Mouse (Mus musculus) adrenal gland, postnatal 25 days (tissue): ENCODE data around the gene Sh3gl3. TPM values are rescaled to one million over a fixed set of nuclear protein-coding genes. Genes with fewer than 3 reads are reported as not detected.
A peak's percentile ranks its signal among the peaks of the same experiment; 100 is the strongest.

Experiments used
- DNase-seq: peaks from one replicate; pipeline ENCODE4 v3.0.0; 2021; ENCODE audit warnings: mixed read lengths
- long read RNA-seq: library from polyadenylated mRNA; stranded (forward); transcript quantifications from one replicate; pipeline ENCODE4 v2.0.0, GENCODE M21; 2021
- total RNA-seq: library from RNA; stranded (reverse); gene quantifications from 2 replicates; pipeline ENCODE4 v1.2.3, GENCODE M21; 2021

Sh3gl3 gene
- total RNA-seq = 6.7 and 8.9 TPM in 2 replicates
- long read RNA-seq, transcript Sh3gl3-201 (9 exons, 1,647 nt) = major isoform, 10 of 17 reads
- long read RNA-seq, partial matches to known transcripts = 0 of 17 reads
- long read RNA-seq, other reads (novel, unspliced or antisense) = 5 of 17 reads

DNA sequence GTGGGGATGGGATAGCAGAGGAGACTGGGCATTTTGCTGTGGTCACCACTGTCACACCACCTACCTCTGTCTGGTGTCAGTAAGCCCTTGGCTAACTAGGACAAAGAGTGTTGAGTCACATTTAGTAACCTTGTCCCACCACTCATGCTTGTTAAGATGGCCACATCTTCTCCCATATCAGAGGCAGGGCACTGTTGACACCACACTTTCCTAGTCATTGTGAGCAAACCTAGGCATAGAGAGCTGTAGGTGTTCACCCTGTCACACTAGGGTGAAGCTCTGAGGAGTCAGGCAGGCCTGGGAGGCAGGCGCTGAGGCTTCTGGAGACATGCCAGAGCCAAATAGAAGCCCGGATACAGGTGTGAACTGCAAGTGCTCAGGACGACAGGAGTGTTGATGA, at the start of gene Sh3gl3:
Sh3gl3 (plus strand) TSS at position 301 of the 400 bp plus-strand sequence.
- no peak for DNase-seq

- DNase-seq = no peak
Observed at GRCm38 (mm10) chr7:82138196-82138595, 35.4 kb upstream of the Sh3gl3 start.

DNA sequence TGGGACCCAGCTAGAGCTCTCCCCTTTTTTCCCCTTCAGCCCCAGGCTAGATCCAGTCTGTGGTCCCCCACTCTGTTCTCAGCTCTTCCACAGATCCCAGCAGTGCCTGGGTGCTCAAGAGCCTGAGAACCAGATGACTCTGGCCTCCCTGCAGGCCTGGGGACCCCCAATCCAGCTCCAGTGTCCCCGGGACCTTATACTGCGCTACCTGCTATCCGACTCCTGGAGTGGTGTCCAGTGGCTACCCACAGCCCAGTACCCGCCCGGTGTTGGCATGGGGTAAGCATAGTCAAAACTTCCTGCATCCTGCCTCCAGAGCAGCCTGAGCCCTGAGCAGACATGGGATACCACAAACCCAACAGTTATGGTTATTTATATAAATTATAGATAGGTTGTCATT, 26.5 kb upstream of the Sh3gl3 start:
- no peak for DNase-seq

- no peak for DNase-seq
Observed at GRCm38 (mm10) chr7:82164681-82165080, 9.0 kb upstream of the Sh3gl3 start.

GRCm38 (mm10) chr7:82174571-82175326, 1.1 kb downstream of the Sh3gl3 start:
- peak; percentile 85 for DNase-seq

GRCm38 (mm10) chr7:82175327-82175721, 1.7 kb downstream of the Sh3gl3 start:
- no peak for DNase-seq

DNA sequence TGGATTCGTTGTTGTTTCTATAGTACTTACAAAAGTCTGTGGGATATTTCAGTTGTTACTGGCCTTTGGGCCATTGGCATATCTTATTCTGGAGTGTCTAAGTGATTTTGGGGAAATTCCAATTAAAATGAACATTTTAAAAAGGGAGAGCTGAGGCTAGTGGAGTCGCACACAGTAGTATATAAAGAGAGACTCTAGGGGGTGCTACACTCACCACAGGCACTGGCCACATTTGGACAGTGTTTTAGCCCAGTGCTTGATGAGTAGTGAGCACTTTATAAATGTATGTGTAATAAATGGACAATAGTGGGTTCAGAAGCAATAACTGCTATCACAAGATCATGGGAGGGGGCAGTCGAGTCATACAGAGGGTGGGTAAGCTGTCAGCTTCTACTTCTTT, 2.6 kb downstream of the Sh3gl3 start:
- no peak for DNase-seq

GRCm38 (mm10) chr7:82177336-82177735, 3.7 kb downstream of the Sh3gl3 start:
- peak; percentile 42 for DNase-seq

DNA sequence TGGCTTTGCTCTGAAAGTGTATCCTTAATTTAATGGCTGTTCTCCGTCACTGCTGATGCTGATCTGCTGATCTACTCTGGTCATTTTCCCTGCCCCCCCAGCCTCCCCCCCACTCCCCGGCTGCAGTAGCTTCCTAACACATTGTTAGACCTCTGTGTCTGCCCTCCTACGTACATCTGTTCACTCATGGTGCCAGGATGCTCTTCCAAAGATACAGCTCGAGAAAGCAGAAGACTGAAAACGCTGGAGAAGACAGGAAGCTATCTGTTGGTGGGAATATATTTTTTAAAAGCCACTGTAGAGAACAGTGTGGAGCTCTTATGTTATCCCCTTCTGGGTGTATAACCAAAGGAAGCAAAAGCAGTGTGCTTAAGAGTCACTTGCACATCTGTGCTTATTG, 7.3 kb downstream of the Sh3gl3 start:
- no peak for DNase-seq

GRCm38 (mm10) chr7:82182781-82183180, 9.1 kb downstream of the Sh3gl3 start:
- no peak for DNase-seq

DNA sequence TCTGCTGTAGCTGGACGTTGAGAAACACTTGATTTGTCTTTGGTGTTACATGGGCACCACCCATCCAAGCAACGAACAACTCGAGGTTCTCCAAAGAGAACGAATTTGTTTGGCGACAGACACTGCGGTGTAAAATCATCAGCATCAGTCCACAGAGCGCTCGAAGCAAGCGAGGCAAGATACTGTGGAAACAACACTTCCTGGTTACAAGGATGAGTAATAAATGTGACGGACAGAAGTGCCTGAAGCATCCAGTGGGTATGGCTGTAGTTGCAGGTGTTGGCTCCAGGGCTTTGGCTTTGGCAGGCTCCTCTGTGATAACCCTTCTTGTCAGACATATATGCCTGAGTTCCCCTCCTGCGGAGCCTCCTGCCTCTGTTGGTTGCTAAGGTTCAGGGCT, 18.0 kb downstream of the Sh3gl3 start:
- no peak for DNase-seq

DNA sequence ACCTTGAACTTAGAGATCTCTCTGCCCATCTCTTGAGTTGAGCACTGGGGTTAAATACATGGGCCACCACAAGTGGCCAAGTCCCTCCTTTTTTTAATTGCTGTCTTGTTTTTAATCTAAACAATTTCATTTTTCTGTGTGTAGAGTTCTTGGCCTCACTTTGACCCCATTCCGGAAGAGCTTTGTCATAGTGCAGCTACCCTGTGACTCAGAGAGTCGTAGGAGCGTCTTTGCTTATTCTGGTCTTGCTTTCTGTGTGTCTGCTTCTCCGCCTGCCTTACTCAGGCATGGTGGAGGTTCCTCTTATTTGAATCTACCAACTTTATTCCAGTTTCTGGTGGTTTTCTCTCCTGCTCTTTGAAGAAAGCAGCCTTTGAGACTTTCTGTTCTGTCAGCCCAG, 18.9 kb downstream of the Sh3gl3 start:
- no peak for DNase-seq

DNA sequence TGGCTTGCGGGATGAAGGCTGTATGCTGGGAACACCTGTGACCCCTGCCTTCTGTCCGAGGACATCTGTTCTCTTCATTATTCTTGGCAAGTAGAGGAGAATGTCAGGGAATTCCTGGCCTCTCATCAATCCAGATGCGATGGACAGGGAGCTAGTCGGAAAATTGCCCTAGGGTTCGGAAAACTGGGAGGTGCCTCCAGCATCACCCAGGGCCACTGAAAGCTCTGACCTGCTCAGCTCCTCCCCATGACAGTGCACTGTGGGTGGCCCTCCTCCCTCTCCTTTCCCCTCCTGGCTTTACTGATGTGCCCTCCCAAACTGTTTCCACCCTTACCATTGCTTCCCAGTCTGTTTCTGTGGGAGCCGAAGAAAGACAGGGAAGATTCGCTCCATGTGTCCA, 29.5 kb downstream of the Sh3gl3 start:
- no peak for DNase-seq

DNA sequence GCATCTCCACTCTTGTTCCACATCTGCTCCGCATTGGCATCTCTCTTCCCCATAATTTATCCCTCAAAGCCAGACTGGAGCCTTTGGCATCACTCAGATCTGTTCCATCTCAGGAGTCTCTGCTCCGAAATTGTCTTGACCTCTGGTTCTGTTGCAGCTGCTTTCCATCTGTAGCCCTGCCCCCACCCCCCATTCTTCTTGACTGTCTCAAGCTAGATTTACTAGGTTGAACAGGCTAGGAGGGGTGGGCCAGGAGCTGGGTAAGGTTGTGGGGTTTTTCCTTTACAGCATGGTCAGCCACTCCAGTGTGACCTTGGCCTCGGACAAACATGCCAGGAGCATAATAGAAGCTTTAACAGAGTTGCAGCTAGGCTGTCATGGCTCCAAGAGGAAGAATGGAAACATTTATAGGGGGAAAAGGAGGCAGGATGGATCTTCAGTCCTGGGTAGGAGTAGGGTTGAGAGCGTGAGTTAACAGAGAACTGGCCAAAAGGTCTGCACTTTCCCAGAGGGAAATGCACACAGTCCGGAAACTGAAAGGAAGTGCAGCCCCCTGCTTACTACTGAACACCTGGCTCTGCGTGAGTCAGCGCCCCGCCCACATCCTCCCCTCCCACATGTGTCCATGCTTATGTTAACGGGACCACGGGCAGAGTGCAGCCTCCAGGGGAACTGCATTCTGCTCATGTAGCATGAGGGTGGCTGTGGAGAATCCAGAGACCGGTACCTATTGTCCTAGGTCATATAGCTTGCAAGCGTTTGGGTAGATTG, 30.6 kb downstream of the Sh3gl3 start:
- peak; percentile 15 for DNase-seq

GRCm38 (mm10) chr7:82204975-82205374, 31.3 kb downstream of the Sh3gl3 start:
- no peak for DNase-seq

DNA sequence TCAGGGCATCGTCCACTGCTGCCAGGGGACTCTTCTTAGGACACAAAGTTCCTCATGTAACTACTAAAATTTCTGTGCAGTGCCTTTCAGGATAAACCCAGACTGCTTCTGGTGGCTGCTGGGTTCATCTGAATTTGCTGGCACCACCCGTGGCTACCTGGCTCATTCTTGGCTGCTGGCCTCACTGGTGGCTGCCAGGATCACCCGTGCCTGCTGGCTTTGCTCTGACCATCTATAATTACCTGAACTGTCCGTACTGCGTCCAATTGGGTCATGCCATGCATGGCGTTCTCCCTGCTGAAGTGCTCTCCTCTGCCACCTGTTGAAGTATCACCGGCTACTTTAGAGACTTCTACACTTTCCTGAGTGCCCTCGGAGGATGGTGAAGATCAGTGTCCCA, 33.1 kb downstream of the Sh3gl3 start:
- DNase-seq = no peak

DNA sequence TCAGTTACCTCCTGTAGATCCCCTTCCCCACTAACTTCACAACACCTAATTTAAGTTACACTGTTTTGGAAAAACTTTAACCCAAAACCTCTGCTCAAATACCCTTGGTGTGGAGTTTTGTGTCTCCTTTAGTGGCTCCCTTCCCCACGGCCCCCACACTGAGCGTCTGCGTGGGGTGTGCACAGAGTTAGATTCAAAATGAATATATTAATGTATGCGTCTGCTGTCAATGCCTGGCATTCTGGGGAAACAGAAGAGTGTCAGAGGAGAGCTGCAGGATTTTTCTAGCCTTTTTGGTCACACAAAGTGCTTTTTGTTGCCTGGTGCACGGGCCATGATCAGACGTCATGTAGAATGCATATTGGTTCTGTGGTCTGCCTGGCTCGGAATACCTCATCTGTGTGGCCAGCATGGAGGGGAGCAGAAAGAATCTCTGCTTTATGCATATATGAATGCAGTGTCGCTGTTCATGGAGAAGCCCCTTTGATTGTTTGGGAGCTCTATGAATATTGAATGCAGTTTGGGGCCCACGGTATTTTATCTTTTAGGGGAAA, 47.8 kb downstream of the Sh3gl3 start:
- DNase-seq = no peak

GRCm38 (mm10) chr7:82223906-82224846, 50.5 kb downstream of the Sh3gl3 start:
- DNase-seq = no peak

- no peak for DNase-seq
Observed at GRCm38 (mm10) chr7:82233201-82233600, 59.6 kb downstream of the Sh3gl3 start.

DNA sequence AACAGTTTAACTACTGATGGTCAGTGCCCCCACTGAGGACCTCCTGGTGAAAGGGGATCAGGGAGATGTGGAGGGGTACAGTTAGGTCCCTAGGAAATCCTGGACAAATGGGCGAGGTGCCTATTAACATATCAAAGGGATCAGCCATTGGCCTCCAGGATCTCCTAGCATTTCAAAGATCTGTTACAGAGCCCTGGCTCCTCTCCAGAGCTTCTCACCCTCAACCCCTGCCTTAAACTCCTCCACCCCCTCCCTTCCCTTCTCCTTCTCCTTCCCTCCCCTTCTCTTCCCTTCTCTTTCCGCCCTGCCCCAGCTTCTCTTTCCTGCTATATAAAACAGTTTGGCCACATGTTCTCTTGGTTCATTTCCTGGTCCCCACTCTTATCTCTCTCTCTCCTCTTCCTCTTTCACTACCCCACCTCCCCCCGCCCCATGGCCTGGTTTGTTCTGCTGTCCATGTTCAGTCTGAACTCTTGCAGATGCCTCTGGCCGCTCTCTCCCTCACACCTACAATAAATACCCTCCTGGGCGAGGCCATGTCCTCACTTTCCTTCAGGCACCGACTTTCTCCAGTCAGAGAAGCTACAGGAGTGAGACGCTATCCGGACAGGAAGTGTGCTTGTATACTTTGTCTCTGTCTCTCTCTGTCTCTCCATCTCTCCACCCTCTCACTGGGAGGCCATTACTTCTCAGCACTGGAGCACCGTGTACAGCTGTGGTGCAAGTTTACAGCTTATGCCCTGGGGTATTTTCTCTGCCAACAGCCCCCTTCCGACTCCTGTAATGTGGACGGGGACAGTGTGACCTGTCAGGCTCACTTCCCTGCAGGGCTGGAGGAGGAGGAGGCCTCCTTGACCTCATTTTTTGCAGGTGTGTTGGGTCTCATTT, 60.6 kb downstream of the Sh3gl3 start:
- DNase-seq = no peak

GRCm38 (mm10) chr7:82234898-82235290, 61.3 kb downstream of the Sh3gl3 start:
- no peak for DNase-seq
